Mouse (Mus musculus) embryonic facial prominence, embryonic 14.5 days (tissue): ENCODE measurements around the gene Reg4. TPM values are rescaled to one million over a fixed set of nuclear protein-coding genes. Genes with fewer than 3 reads are reported as not detected.
A peak's percentile ranks its signal among the peaks of the same experiment; 100 is the strongest.

ENCODE experiments used
- ATAC-seq: fragments of 200-750 bp; cut with Nextera tagmentation; 2 replicates; pipeline ENCODE4 v1.8.0; 2017; ENCODE audit warnings: low read depth, moderate number of reproducible peaks, moderate TSS enrichment
- DNase-seq: peaks from one replicate; pipeline ENCODE4 v3.0.0-alpha.2; 2015; ENCODE audit warnings: low spot score
- H3K27ac ChIP-seq: fragments of 300-500 bp; sonication (generic); replicated peaks from 2 replicates; pipeline ENCODE4 v1.5.1; 2014; ENCODE audit warnings: low read depth, mild to moderate bottlenecking, low read length, moderate library complexity
- H3K27me3 ChIP-seq: fragments of 300-500 bp; sonication (generic); replicated peaks from 2 replicates; pipeline ENCODE4 v1.6.1; 2014; ENCODE audit warnings: low read length; ENCODE audit not compliant: control insufficient read depth, insufficient read depth
- H3K36me3 ChIP-seq: fragments of 300-500 bp; sonication (generic); 2 replicates; pipeline ENCODE4 v1.6.1; 2014; ENCODE audit warnings: low read length, mixed read lengths; ENCODE audit not compliant: control insufficient read depth, insufficient read depth
- H3K4me1 ChIP-seq: fragments of 300-500 bp; sonication (generic); 2 replicates; pipeline ENCODE4 v1.6.1; 2014; ENCODE audit warnings: antibody characterized with exemption, low read length; ENCODE audit not compliant: control insufficient read depth, insufficient read depth
- H3K4me2 ChIP-seq: fragments of 300-500 bp; sonication (generic); 2 replicates; pipeline ENCODE4 v1.6.1; 2014; ENCODE audit warnings: low read depth, mild to moderate bottlenecking, low read length, moderate library complexity, mixed read lengths
- H3K4me3 ChIP-seq: fragments of 300-500 bp; sonication (generic); 2 replicates; pipeline ENCODE4 v1.5.1; 2014; ENCODE audit warnings: low read depth, mild to moderate bottlenecking, low read length
- H3K9ac ChIP-seq: fragments of 300-500 bp; sonication (generic); 2 replicates; pipeline ENCODE4 v1.6.1; 2014; ENCODE audit warnings: low read depth, mild to moderate bottlenecking, low read length, moderate library complexity, mixed read lengths
- H3K9me3 ChIP-seq: fragments of 300-500 bp; sonication (generic); 2 replicates; pipeline ENCODE4 v1.6.1; 2016; ENCODE audit warnings: low read length; ENCODE audit not compliant: control insufficient read depth
- WGBS: fragments of 180-500 bp; shearing (Covaris S2); extraction: QIAGEN DNeasy Blood & Tissue Kit; methylation state at CpG from one replicate; pipeline ENCODE4 v1.1.7; 2014; 5-methylcytosine and 5-hydroxymethylcytosine counted together
- polyA plus RNA-seq: library from polyadenylated mRNA; unstranded; fragments of >200 nt; fragmentation: Nextera tagmentation; extraction: Ambion mirVana; gene quantifications from 2 replicates; pipeline ENCODE4 v1.2.1, GENCODE M21; 2014

Gene Reg4
- polyA plus RNA-seq, 1 experiment from 2014 or later = not detected

- no peaks in the 10 kb centered on the region for H3K27me3 ChIP-seq
- H3K9me3 ChIP-seq = no peaks in the 10 kb centered on the region
- no peak overlapping the region for H3K9ac ChIP-seq
- 60% methylated on average over 8 of the region's 8 CpGs for WGBS
- no peak overlapping the region for H3K4me2 ChIP-seq
- ATAC-seq = no peak
- H3K27ac ChIP-seq = no peak overlapping the region
- DNase-seq = no peak
- H3K36me3 ChIP-seq = no peaks in the 10 kb centered on the region
- H3K4me3 ChIP-seq = no peak overlapping the region
- peaks cover 5% of the 10 kb centered on the region; the same call in 1 of the 2 replicates for H3K4me1 ChIP-seq
These were observed 20.6 kb downstream of the Reg4 start for GRCm38 (mm10) chr3:98242458-98243037.

DNA sequence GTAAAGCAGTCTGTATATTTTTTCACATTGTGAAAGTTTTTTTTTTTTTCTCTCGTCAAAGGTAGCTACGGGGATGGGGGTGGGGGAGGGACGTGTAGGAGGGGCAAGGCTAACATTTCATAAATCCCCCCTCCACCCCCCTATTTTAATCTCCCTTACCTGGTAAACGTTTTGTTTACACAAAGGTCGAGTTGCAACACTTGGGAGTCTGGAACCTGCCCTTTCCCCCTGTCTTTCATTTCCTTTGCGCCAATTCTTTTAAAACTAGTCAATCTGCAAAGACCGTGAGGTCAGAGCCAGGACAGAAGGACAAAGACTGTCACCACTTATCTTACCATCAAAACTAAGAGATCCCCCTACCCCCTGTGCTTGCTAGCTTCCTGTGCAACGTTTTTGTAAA is 23.9 kb downstream of the Reg4 start:
- no peak overlapping the region for H3K4me3 ChIP-seq
- H3K27ac ChIP-seq = no peak overlapping the region
- H3K4me2 ChIP-seq = no peak overlapping the region
- no peaks in the 10 kb centered on the region for H3K9me3 ChIP-seq
- 11% methylated on average over 8 of the region's 8 CpGs for WGBS
- H3K4me1 ChIP-seq = peaks cover 5% of the 10 kb centered on the region; the same call in 1 of the 2 replicates
- no peaks in the 10 kb centered on the region for H3K27me3 ChIP-seq
- no peak for ATAC-seq
- H3K36me3 ChIP-seq = no peaks in the 10 kb centered on the region
- no peak overlapping the region for H3K9ac ChIP-seq
- no peak for DNase-seq

DNA sequence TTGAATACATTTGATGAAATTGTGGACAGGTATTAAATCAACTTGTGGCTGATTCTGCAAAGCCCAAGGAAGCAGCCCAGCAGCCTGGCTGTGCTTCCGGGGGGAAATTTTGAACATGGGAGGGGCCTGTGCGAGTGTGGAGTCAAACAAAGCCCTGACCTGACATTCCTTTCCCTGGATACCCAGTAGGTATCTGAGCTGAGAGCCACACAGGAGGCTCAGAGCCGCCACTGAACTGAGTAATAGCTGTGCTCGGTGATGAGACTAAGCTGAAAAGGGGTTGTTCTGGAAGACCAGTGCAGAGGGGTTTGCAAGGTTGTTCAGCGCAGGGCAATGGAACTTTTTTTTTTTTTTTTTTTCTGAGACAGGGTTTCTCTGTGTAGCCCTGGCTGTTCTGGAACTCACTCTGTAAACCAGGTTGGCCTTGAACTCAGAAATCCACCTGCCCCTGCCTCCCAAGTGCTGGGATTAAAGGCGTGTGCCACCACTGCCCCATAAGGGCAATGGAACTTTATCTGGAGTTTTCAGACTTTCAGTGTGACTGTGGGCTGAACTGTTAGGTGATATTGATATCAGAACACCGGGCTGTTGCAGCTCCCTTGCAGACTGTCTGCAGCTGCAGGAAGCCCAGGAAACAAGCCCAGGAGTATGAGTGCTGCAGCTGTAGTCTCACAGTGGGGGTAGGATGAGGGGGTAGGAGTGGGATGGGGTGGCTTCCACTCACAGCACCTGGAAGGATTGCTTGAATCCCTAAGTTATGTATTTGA is 25.2 kb downstream of the Reg4 start:
- 39% methylated on average over 7 of the region's 7 CpGs for WGBS
- Histone ChIP-seq H3K4me3 (no peak overlapping the region), H3K9ac (no peak overlapping the region), H3K36me3 (no peaks in the 10 kb centered on the region), H3K27me3 (no peaks in the 10 kb centered on the region), H3K9me3 (no peaks in the 10 kb centered on the region; the same call in 1 of the 2 replicates), H3K4me2 (no peak overlapping the region), H3K4me1 (peaks cover 5% of the 10 kb centered on the region; the same call in 1 of the 2 replicates), H3K27ac (no peak overlapping the region; the same call in 1 of the 2 replicates)
- no peak for DNase-seq
- ATAC-seq = no peak; the same call in 1 of the 2 replicates

DNA sequence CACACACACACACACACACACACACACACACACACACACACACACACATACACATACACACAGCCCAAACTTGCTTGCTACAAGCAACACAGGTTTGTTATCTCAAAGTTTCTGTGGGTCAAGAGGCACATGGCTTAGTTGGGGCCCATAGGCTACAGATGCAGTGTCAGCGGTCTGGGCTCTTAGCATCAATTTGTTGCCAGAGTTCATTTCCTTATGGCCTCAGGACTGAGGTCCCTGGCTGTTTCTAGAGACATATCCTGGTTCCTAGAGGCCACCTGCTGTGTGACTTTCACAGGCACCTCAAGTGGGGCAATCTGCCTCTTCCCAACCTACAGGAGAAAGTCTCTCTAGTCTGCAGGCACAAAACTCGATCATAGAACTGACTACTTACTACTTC is 27.4 kb downstream of the Reg4 start:
- no peak overlapping the region for H3K4me3 ChIP-seq
- ATAC-seq (no peak), DNase-seq (no peak)
- H3K9me3 ChIP-seq = peaks cover 9% of the 10 kb centered on the region; the same call in 1 of the 2 replicates
- no peak overlapping the region for H3K4me2 ChIP-seq
- H3K36me3 ChIP-seq = no peaks in the 10 kb centered on the region
- H3K27me3 ChIP-seq = no peaks in the 10 kb centered on the region
- peaks cover 5% of the 10 kb centered on the region; the same call in 1 of the 2 replicates for H3K4me1 ChIP-seq
- no peak overlapping the region for H3K27ac ChIP-seq
- no peak overlapping the region for H3K9ac ChIP-seq
- WGBS = 81% methylated on average over 2 of the region's 2 CpGs

DNA sequence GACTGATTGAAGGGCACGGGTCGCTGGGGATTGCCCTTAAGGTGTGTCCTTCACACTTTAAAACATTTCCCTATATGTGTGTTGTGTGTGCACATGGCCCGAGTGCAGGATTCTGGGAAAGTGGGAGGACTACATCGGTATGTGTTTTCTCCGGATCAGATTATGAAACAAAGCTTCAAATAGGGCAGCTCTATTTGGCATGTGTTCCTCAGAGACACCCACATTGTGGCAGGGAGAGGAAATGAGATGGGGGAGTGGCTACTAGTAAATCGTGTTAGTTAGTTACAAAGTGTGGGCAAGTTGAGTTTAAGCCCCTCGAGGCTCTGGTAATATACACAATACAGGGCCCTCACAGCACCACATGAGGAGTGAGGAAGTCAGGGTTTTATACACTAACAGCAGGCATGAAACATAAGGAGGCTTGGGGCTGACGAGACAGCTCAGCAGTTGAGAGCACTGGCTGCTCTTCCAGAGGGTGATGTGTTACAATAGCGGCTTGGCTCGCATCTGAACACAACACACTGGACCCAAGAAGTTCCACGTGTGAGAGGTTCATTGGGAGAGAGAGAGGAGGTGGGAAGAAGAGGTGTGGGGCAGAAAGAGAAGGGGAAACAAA is 28.0 kb downstream of the Reg4 start:
- Histone ChIP-seq H3K27ac (no peak overlapping the region), H3K9me3 (peaks cover 9% of the 10 kb centered on the region; the same call in 1 of the 2 replicates), H3K4me1 (peaks cover 5% of the 10 kb centered on the region; the same call in 1 of the 2 replicates), H3K4me3 (no peak overlapping the region), H3K36me3 (no peaks in the 10 kb centered on the region), H3K27me3 (no peaks in the 10 kb centered on the region), H3K4me2 (no peak overlapping the region), H3K9ac (no peak overlapping the region)
- no peak for ATAC-seq
- DNase-seq = no peak
- 66% methylated on average over 11 of the region's 11 CpGs for whole genome bisulfite sequencing

DNA sequence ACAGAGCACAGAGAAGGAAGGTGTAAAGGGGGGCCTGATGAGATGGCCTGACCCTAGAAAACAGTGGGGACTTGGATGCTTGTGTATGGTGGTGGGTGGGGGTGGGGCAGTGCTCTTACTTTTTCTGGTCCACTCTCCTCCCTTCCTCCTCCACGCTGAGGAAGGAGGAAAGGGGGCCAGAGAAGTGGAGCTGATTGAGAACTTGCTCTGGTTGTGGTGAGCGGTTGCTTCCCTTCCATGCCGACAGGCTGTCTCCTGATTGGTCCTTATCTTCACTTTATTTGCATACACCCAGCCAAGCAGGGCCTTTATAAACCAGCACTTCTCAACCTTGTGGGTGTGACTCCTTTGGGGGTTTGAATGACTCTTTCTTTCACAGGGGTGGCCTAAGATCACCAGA is 32.1 kb downstream of the Reg4 start:
- H3K36me3 ChIP-seq = no peaks in the 10 kb centered on the region
- no peak overlapping the region for H3K9ac ChIP-seq
- ATAC-seq (no peak), DNase-seq (no peak)
- 92% methylated on average over 2 of the region's 3 CpGs for WGBS
- H3K27ac ChIP-seq = no peak overlapping the region
- peaks cover 4% of the 10 kb centered on the region; the same call in 1 of the 2 replicates for H3K4me1 ChIP-seq
- H3K9me3 ChIP-seq = peaks cover 9% of the 10 kb centered on the region; the same call in 1 of the 2 replicates
- H3K4me2 ChIP-seq = no peak overlapping the region
- H3K27me3 ChIP-seq = no peaks in the 10 kb centered on the region
- H3K4me3 ChIP-seq = no peak overlapping the region

DNA sequence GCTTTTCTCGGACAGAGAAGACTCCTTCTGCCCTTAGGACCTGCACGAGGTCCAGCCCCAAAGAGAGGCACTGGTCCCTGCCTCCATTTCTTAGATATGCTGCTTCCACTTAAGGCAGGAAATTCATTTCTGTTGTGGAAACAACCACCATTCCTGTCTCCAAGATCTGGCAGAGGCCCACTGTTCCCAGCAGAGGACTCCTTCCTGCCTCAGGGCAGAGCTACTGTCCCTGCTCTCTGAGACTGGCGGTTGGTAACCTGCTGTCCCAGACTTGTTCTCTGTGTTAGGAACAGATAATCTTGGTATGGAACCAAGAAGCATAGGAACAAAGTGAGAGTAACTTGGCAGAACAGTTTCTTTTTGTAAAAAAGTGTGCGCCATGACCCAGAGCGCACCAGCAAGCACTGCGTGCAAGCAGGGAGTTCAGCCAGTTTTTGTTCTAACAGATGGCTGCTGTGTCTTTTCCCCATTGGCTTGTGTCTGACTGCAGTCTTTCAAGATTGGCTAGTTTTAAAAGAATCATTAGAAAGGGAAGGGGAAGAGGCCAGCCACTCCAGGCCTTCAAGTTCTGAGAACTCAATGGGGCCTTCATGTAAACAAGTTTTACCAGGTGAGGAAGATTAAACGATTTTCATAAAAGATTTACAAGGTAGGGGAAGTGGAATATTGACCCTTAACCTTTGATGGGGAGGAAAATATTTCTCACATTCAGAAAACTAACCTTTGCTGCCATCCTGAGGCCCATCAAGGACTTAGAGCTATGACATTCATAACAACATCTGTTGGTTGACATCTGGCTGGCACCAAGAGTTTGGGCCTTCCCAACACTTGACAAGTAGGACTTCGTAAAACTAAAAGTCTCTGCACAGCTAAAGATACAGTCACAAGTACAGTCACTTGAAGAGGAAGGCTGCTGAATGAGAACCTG is 33.0 kb downstream of the Reg4 start:
- H3K4me2 ChIP-seq = no peak overlapping the region
- H3K4me1 ChIP-seq = peaks cover 12% of the 10 kb centered on the region
- no peaks in the 10 kb centered on the region for H3K27me3 ChIP-seq
- no peak overlapping the region for H3K9ac ChIP-seq
- H3K27ac ChIP-seq = no peak overlapping the region
- H3K36me3 ChIP-seq = no peaks in the 10 kb centered on the region
- WGBS = 81% methylated on average over 8 of the region's 8 CpGs
- no peak for ATAC-seq
- no peak overlapping the region for H3K4me3 ChIP-seq
- H3K9me3 ChIP-seq = peaks cover 9% of the 10 kb centered on the region; the same call in 1 of the 2 replicates
- DNase-seq = no peak

GRCm38 (mm10) chr3:98258723-98259122 is 36.8 kb downstream of the Reg4 start:
- H3K9me3 ChIP-seq = no peaks in the 10 kb centered on the region
- H3K9ac ChIP-seq = no peak overlapping the region
- ATAC-seq = no peak
- peaks cover 14% of the 10 kb centered on the region for H3K4me1 ChIP-seq
- DNase-seq = peak; percentile 43
- peak overlapping the region; percentile 67 for H3K27ac ChIP-seq
- 74% methylated on average over 4 of the region's 4 CpGs for WGBS
- no peaks in the 10 kb centered on the region for H3K27me3 ChIP-seq
- H3K36me3 ChIP-seq = no peaks in the 10 kb centered on the region
- H3K4me3 ChIP-seq = no peak overlapping the region
- no peak overlapping the region for H3K4me2 ChIP-seq
